Mouse (Mus musculus) midbrain, embryonic 16.5 days (tissue): ENCODE measurements around the gene Krt34. TPM values are rescaled to one million over a fixed set of nuclear protein-coding genes. Genes with fewer than 3 reads are reported as not detected.

Experiments
- ATAC-seq: fragments of 200-750 bp; cut with Nextera tagmentation; 2 replicates; pipeline ENCODE4 v1.8.0; 2017; ENCODE audit warnings: moderate TSS enrichment
- H3K27ac ChIP-seq: fragments of 300-500 bp; sonication (generic); 2 replicates; pipeline ENCODE4 v1.5.1; 2014; ENCODE audit warnings: mild to moderate bottlenecking, low read length, mixed read lengths
- H3K27me3 ChIP-seq: fragments of 300-500 bp; sonication (generic); 2 replicates; pipeline ENCODE4 v1.6.1; 2014; ENCODE audit warnings: low read depth, low read length, mixed read lengths; ENCODE audit not compliant: control insufficient read depth, insufficient read depth
- H3K36me3 ChIP-seq: fragments of 300-500 bp; sonication (generic); 2 replicates; pipeline ENCODE4 v1.6.1; 2014; ENCODE audit warnings: mild to moderate bottlenecking, low read length, moderate library complexity, mixed read lengths; ENCODE audit not compliant: control insufficient read depth, insufficient read depth
- H3K4me1 ChIP-seq: fragments of 300-500 bp; sonication (generic); 2 replicates; pipeline ENCODE4 v1.6.1; 2014; ENCODE audit warnings: mild to moderate bottlenecking, low read length, mixed read lengths; ENCODE audit not compliant: control insufficient read depth, insufficient read depth
- H3K4me2 ChIP-seq: fragments of 300-500 bp; sonication (generic); 2 replicates; pipeline ENCODE4 v1.6.1; 2014; ENCODE audit warnings: mild to moderate bottlenecking, low read length, mixed read lengths
- H3K4me3 ChIP-seq: fragments of 300-500 bp; sonication (generic); 2 replicates; pipeline ENCODE4 v1.5.1; 2014; ENCODE audit warnings: low read depth, mild to moderate bottlenecking, low read length, moderate library complexity, mixed read lengths
- H3K9ac ChIP-seq: fragments of 300-500 bp; sonication (generic); 2 replicates; pipeline ENCODE4 v1.6.1; 2014; ENCODE audit warnings: low read depth, low read length, mixed read lengths
- H3K9me3 ChIP-seq: fragments of 300-500 bp; sonication (generic); replicated peaks from 2 replicates; pipeline ENCODE4 v1.6.1; 2014; ENCODE audit warnings: mild to moderate bottlenecking, low read length, mixed read lengths; ENCODE audit not compliant: control insufficient read depth, poor library complexity, severe bottlenecking
- WGBS: fragments of 180-500 bp; shearing (Covaris S2); extraction: QIAGEN DNeasy Blood & Tissue Kit; methylation state at CpG from one replicate; pipeline ENCODE4 v1.1.7; 2014; 5-methylcytosine and 5-hydroxymethylcytosine counted together
- polyA plus RNA-seq: library from polyadenylated mRNA; unstranded; fragments of >200 nt; fragmentation: Nextera tagmentation; extraction: Ambion mirVana; gene quantifications from 2 replicates; pipeline ENCODE4 v1.2.1, GENCODE M21; 2015

Gene Krt34
- polyA plus RNA-seq, 1 experiment from 2014 or later, result not detected

DNA sequence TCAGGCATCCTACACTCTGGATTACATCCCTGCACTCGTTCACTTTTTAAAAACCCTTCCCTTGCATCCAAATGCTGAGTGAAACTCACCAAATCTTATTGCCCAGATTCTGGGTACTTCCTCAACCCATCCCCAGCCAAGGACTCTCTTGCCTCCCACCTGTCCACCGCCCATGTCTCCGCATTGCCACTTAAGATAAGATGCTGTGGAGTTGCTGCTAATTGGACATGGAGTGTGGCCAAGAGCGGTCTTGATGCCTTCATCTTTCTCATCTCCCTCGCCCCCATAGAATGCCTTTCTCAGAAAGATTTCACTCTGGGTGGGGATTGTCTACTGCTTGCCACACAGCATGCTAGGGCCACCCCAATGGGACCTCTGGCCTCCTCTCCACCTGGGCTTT lies 33.0 kb downstream of the Krt34 start:
- H3K4me3 ChIP-seq, result no peak overlapping the region
- H3K27ac ChIP-seq, result no peak overlapping the region
- no peaks in the 10 kb centered on the region for H3K9me3 ChIP-seq
- ATAC-seq, result no peak
- no peaks in the 10 kb centered on the region for H3K27me3 ChIP-seq
- 84% methylated on average over 5 of the region's 5 CpGs for WGBS
- H3K4me1 ChIP-seq, result no peaks in the 10 kb centered on the region
- H3K4me2 ChIP-seq, result no peak overlapping the region
- no peak overlapping the region for H3K9ac ChIP-seq
- H3K36me3 ChIP-seq, result no peaks in the 10 kb centered on the region

DNA sequence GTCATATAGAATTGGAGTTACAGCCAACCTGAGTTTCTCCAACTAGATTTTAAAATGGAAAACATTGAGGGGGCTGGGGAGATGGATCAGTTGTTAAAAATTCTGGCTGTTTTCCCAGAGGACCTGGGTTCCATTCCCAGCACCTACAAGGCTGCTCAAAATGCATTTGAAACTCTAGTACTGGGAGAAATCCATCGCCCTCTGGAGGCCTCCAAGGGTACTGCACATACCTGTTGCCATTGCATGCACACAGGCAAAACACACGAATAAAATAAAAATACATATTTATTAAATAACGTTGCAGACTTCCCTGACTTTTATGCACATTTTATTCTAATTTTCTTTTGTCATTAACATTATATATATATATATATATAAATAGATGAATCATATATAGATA lies 34.7 kb downstream of the Krt34 start:
- H3K27ac ChIP-seq, result no peak overlapping the region
- no peak overlapping the region for H3K9ac ChIP-seq
- WGBS, result 59% methylated on average over 3 of the region's 3 CpGs
- no peaks in the 10 kb centered on the region for H3K27me3 ChIP-seq
- H3K4me3 ChIP-seq, result no peak overlapping the region
- no peaks in the 10 kb centered on the region for H3K9me3 ChIP-seq
- no peaks in the 10 kb centered on the region for H3K4me1 ChIP-seq
- ATAC-seq, result no peak
- no peaks in the 10 kb centered on the region for H3K36me3 ChIP-seq
- H3K4me2 ChIP-seq, result no peak overlapping the region

DNA sequence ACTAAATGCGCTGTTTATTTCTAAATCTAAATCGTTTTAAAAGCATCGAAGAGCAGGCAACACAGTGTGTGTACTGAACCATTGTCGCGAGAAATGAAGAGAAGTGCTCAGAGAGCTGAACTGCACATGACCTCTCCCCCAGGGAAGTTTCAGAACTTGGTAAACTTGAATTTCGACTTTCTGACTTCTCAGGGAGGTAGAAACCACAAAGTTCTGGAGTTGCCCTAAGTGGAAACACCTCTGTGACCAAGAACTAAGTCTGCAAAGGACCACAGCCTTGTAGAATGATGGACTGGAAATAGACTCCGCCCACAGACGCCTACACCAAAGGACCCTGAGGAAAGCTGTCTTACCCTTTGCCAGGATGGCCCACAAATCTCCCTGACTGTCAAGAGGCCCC lies 35.4 kb downstream of the Krt34 start:
- Histone ChIP-seq H3K36me3 (no peaks in the 10 kb centered on the region), H3K4me2 (no peak overlapping the region), H3K9me3 (no peaks in the 10 kb centered on the region), H3K9ac (no peak overlapping the region), H3K4me1 (no peaks in the 10 kb centered on the region), H3K4me3 (no peak overlapping the region), H3K27me3 (no peaks in the 10 kb centered on the region), H3K27ac (no peak overlapping the region)
- WGBS, result 92% methylated on average over 8 of the region's 8 CpGs
- no peak for ATAC-seq

DNA sequence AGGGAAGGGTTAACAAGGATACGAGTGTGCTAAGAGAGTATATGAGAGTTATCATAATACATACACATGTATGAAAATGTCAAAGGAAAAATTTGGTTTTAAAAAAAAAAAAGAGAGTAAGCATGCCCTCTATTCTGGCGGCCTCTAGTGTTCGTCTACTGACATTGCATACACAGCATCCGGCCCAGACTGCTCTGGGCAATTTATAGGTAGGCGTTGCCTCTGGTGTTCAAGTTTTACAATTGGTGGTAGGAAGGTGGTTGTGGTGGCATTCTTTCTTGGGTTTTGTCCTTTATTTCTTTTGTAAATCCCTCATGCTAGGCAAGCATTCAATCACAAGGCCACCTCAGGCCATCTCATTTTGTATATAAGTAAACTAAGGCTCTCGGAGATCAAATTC lies 36.5 kb downstream of the Krt34 start:
- H3K27ac ChIP-seq, result no peak overlapping the region
- H3K9ac ChIP-seq, result no peak overlapping the region
- H3K4me3 ChIP-seq, result no peak overlapping the region
- no peaks in the 10 kb centered on the region for H3K36me3 ChIP-seq
- no peaks in the 10 kb centered on the region for H3K9me3 ChIP-seq
- no peak for ATAC-seq
- 24% methylated on average over 6 of the region's 6 CpGs for WGBS
- H3K4me2 ChIP-seq, result no peak overlapping the region
- H3K4me1 ChIP-seq, result no peaks in the 10 kb centered on the region
- no peaks in the 10 kb centered on the region for H3K27me3 ChIP-seq

- Histone ChIP-seq H3K4me2 (no peak overlapping the region), H3K27me3 (no peaks in the 10 kb centered on the region), H3K27ac (no peak overlapping the region), H3K4me1 (no peaks in the 10 kb centered on the region), H3K36me3 (no peaks in the 10 kb centered on the region), H3K9me3 (no peaks in the 10 kb centered on the region), H3K4me3 (no peak overlapping the region), H3K9ac (no peak overlapping the region)
- ATAC-seq, result no peak
- 93% methylated on average over 7 of the region's 7 CpGs for WGBS
These were observed 42.3 kb downstream of the Krt34 start for GRCm38 (mm10) chr11:99999091-99999490.

DNA sequence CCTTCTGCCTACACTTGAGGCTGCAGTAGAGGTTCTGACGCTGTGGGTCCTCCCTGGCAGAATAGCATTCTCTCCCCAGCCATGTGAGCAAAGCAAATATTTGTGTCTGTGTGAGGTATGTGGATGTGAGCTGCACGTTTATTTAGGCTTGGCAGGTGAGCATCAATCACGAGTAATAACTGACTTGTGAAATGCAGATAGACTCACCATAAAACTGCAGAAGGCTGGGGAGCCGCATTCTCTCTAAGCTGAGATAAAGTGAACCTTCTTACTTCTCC lies 47.0 kb downstream of the Krt34 start:
- WGBS, result 73% methylated on average over 4 of the region's 4 CpGs
- H3K4me1 ChIP-seq, result 0 out of 2 replicates have a peak, but pooled peaks cover 4% of the 10 kb centered on the region
- no peaks in the 10 kb centered on the region for H3K36me3 ChIP-seq
- no peak overlapping the region for H3K4me3 ChIP-seq
- H3K9ac ChIP-seq, result no peak overlapping the region
- no peaks in the 10 kb centered on the region for H3K27me3 ChIP-seq
- ATAC-seq, result no peak
- no peak overlapping the region for H3K27ac ChIP-seq
- H3K9me3 ChIP-seq, result no peaks in the 10 kb centered on the region
- H3K4me2 ChIP-seq, result no peak overlapping the region

DNA sequence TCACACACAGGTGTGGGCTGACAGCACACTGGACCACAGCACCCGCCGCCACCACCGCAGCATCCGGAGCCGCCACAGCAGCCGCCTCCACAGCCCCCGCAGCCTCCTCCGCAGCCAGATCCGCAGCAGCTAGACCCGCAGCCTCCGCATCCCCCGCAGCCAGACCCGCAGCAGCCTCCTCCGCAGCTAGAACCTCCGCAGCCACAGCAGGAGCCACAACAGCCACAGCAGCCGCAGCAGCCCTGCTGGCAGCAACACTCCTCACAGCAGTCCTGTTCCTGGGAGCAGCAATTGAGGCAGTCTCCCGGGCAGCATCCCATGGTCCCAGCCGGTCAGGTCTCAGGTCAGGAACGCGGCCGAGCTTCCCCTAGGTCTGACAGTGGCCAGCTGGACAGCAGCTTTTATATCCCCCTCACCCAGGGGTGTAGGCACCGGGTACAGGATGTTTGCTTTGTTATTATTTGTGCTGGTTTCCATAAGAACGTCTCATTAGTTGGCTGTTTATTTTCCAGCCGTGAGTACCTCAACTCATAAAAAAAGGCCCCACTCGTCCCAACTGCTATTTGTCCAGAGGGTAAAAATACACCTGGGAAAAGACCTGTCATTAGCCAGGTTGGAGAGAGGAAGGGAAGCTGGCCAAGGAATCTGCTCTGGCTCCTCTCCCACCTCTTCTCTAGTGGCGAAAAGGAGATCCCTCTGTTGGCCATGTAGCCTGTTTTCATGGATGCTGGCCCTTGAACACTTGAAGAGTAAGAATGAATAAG lies 47.6 kb downstream of the Krt34 start, which contains the start of gene Krtap17-1:
Krtap17-1 (minus strand) TSS at position 375 of the 764 bp plus-strand sequence.
- Histone ChIP-seq H3K36me3 (no peaks in the 10 kb centered on the region), H3K4me3 (peak within 1 kb of the TSS; percentile 30), H3K9ac (peak within 1 kb of the TSS; percentile 62), H3K9me3 (no peaks in the 10 kb centered on the region), H3K27ac (no peak within 1 kb of the TSS), H3K27me3 (no peaks in the 10 kb centered on the region), H3K4me2 (peak within 1 kb of the TSS; percentile 53), H3K4me1 (0 out of 2 replicates have a peak, but pooled peaks cover 4% of the 10 kb centered on the region)
- ATAC-seq, result 0 out of 2 replicates have a peak, but pooled peaks have one; percentile 39
- WGBS, result 26% methylated on average over 26 of the region's 26 CpGs

DNA sequence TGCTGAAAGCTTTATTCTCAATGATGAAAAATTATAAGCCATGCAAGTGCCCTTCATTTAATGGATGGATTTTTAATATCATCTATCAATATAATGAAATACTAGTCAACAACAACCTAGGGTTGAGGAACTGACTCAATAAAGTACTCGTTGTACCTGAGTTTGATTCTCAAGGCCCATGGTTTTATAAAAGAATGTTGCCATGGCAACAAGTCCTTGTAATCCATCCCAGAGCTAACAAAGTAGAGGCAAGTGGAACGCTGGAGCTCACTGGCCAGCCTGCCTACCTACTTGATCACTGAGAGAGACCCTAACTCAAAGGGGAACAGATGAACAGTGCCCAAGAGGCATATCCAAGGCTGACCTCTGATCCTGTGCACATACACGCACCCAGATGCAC lies 50.8 kb downstream of the Krt34 start:
- 53% methylated on average over 3 of the region's 3 CpGs for WGBS
- Histone ChIP-seq H3K9ac (no peak overlapping the region), H3K9me3 (no peaks in the 10 kb centered on the region), H3K4me3 (no peak overlapping the region), H3K36me3 (no peaks in the 10 kb centered on the region), H3K27me3 (no peaks in the 10 kb centered on the region), H3K4me1 (0 out of 2 replicates have a peak, but pooled peaks cover 4% of the 10 kb centered on the region), H3K27ac (no peak overlapping the region), H3K4me2 (no peak overlapping the region)
- no peak for ATAC-seq

- ATAC-seq, result no peak
- Histone ChIP-seq H3K4me2 (no peak overlapping the region), H3K27me3 (no peaks in the 10 kb centered on the region), H3K9me3 (no peaks in the 10 kb centered on the region), H3K4me1 (0 out of 2 replicates have a peak, but pooled peaks cover 4% of the 10 kb centered on the region), H3K9ac (no peak overlapping the region), H3K4me3 (no peak overlapping the region), H3K27ac (no peak overlapping the region), H3K36me3 (no peaks in the 10 kb centered on the region)
- WGBS, result 90% methylated on average over 6 of the region's 6 CpGs
These were observed 51.4 kb downstream of the Krt34 start for GRCm38 (mm10) chr11:99989881-99990405.
